Mouse (Mus musculus) bone marrow macrophage, adult 2 months (primary cell): ENCODE data around the gene Esyt1. TPM values are rescaled to one million over a fixed set of nuclear protein-coding genes. Genes with fewer than 3 reads are reported as not detected.

ENCODE experiments used
- H3K27ac ChIP-seq: 2 replicates; pipeline ENCODE4 v1.5.1; 2012; ENCODE audit warnings: low read depth, low read length; ENCODE audit not compliant: insufficient read depth
- H3K4me1 ChIP-seq: 2 replicates; pipeline ENCODE4 v1.6.1; 2012; ENCODE audit warnings: low read length; ENCODE audit not compliant: control insufficient read depth, insufficient read depth
- H3K4me3 ChIP-seq: 2 replicates; pipeline ENCODE4 v1.5.1; 2012; ENCODE audit warnings: mild to moderate bottlenecking, low read length, moderate library complexity; ENCODE audit not compliant: insufficient read depth
- CTCF ChIP-seq: IDR thresholded peaks from 2 replicates; pipeline ENCODE4 v1.5.1; 2012; ENCODE audit warnings: low read depth, mild to moderate bottlenecking, low read length, moderate library complexity
- POLR2A ChIP-seq: IDR thresholded peaks from 2 replicates; pipeline ENCODE4 v1.6.1; 2012; ENCODE audit warnings: mild to moderate bottlenecking, low read depth, low read length, borderline replicate concordance
- polyA plus RNA-seq: library from polyadenylated mRNA; stranded (reverse); fragments of >200 nt; gene quantifications from 2 replicates; pipeline ENCODE4 v1.2.4, GENCODE M21; 2012; ENCODE audit not compliant: missing spikeins, insufficient read depth, insufficient read length

Esyt1 gene
- polyA plus RNA-seq, 1 experiment: 197 TPM

DNA sequence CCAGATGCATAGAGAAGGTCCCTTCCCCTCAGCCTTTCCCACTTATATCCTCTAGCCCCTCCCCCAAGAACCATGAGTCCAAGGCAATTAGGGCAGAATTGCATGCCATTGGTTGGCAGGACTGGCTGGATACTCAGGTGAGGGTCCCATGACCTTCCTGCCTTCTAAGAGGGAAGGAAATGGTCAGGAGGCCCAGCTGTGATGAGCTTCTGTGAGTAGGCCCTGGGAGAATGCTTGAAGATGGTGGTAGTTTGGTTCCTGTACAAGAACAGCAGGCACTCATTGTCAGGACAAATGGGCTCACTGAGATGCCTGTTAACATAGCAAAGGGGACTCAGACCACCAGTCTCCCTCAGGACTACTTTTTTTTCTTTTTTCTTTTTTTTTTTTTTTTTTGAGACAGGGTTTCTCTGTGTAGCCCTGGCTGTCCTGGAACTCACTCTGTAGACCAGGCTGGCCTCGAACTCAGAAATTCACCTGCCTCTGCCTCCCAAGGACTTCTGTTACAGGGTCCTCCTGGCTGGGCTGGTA lies 12.7 kb upstream of the Esyt1 start:
- no peak overlapping the region for H3K27ac ChIP-seq
- H3K4me1 ChIP-seq: peaks cover 12% of the 10 kb centered on the region
- TF ChIP-seq CTCF: no peak
- no peak for TF ChIP-seq POLR2A
- H3K4me3 ChIP-seq: no peak overlapping the region

- H3K27ac ChIP-seq: peak overlapping the region; percentile 97
- H3K4me3 ChIP-seq: peak overlapping the region; percentile 35
- TF ChIP-seq CTCF (peak; percentile 67), POLR2A (no peak)
- H3K4me1 ChIP-seq: peaks cover 19% of the 10 kb centered on the region
Observed at GRCm38 (mm10) chr10:128536266-128536940, 10.7 kb upstream of the Esyt1 start.

DNA sequence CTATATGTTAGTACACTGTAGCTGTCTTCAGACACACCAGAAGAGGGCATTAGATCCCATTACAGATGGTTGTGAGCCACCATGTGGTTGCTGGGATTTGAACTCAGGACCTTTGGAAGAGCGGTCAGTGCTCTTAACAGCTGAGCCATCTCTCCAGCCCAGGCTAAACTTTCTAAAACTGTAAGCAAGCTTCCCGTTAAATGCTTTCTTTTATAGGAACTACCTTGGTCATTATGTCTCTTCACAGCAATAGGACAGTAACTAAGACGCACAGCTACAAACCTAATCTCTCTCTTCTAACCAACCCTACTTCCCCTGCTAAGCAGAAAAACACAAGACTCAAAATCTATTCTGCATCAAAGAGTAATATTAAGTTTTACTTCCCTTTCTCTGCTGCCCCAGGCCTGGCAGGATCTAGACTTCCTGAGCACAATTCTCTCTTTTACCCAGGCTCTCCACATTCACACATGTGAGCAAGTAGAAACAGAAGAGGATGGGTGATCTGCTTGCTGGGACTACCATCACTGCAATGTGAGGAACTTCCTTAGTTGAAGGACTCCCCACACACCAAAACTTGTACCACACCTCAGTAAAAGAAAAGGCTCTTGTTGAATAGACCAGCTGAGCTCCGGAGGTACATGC lies 10.1 kb upstream of the Esyt1 start:
- Histone ChIP-seq H3K4me3 (peak overlapping the region; percentile 31), H3K4me1 (peaks cover 24% of the 10 kb centered on the region), H3K27ac (peak overlapping the region; percentile 97)
- no peak for TF ChIP-seq CTCF
- TF ChIP-seq POLR2A: no peak

- Histone ChIP-seq H3K4me3 (no peak overlapping the region), H3K27ac (peak overlapping the region; percentile 97), H3K4me1 (peaks cover 24% of the 10 kb centered on the region)
- TF ChIP-seq CTCF: no peak
- TF ChIP-seq POLR2A: no peak
Observed at GRCm38 (mm10) chr10:128535206-128535605, 9.5 kb upstream of the Esyt1 start.

DNA sequence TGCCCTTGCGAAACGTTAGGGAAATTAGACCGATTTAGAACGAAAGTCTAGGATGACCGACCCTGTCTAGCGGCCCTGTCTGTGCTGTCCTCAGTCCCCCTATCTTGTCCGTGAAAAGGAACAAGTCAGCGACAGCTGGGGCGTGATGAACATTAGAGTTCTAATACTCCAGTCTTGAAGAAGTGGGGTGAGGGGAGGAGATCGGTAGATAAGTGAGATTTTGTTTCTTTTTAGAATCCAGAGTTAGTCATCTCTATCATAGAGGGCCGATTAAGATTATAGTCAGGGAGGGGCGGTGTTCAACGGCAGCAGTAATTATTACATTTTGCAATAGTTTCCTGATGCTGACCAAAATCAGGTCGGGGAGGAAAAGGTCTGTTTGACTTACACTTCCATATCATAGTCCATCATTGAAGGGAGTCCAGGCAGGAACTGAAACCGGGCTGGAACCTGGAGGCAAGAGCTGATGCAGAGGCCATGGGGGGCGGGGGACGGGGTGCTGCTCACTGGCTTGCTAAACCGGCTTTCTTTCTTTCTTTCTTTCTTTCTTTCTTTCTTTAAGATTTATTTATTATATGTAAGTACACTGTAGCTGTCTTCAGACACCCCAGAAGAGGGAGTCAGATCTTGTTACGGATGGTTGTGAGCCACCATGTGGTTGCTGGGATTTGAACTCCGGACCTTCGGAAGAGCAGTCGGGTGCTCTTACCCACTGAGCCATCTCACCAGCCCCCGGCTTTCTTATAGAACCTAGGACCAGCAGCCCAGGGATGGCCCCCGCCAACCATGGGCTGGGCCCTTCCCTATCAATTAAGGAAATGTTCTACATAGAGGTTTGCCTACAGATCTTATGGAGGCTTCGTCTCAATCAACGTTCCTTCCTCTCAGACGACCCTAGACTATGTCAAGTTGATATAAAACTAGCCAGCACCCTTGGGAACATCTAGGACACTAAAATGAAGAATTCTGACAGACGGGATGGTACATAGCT lies 990 bp upstream of the Esyt1 start:
- Histone ChIP-seq H3K27ac (peak overlapping the region; percentile 72), H3K4me1 (peaks cover 37% of the 10 kb centered on the region), H3K4me3 (peak overlapping the region; percentile 57)
- no peak for TF ChIP-seq CTCF
- TF ChIP-seq POLR2A: no peak

DNA sequence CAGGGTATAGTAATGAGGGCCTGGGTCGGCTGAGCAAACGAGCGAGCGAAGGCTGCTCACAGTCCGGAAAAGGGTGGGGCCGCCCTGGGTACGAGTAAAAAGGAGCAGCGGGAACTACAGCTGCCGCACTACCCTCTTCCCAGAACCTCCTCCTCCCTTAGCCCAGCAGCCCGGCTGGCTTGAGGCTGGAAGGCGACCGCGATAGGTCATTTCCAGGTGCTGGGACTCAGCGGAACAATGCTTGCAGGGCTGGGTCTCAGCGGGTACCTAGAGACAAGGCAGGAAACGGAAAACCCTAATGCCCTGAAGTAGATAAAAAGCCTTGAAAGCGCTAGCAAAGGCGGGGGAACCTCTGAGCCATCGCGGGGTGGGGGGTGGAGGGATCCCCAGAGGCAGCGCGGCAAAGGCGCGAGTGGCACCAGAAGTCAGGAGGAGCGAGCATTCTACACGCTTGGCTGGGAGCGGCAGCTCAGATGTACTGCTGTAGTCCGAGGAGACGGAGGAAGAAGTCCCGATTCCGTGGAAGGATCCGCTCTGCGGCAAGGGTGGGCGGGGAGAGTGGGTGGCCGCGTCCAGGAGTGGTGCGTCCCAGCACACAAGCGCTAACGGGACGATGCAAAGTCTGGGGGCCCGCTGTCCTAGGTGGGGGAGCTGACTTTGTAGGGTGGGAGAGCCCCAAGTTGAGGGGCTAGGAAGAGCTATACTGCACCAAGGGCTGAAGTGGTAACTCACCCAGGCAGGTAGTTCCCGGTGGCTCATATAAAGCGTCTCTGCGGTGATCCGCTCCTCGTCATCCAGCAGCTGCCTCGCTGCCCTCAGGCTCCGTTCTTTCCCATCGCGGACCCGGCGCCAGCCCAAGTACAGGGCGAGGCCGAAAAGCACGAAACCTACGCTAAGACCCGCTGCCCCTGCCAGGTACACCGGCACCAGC lies 674 bp downstream of the Esyt1 start:
- Histone ChIP-seq H3K4me3 (peak overlapping the region; percentile 83), H3K27ac (peak overlapping the region; percentile 53), H3K4me1 (peaks cover 32% of the 10 kb centered on the region)
- TF ChIP-seq POLR2A (0 out of 2 replicates have a peak, but pooled peaks have one; percentile 40), CTCF (no peak; the same call in 1 of the 2 replicates)

GRCm38 (mm10) chr10:128524111-128524731 lies 1.4 kb downstream of the Esyt1 start:
- peaks cover 24% of the 10 kb centered on the region for H3K4me1 ChIP-seq
- no peak overlapping the region for H3K27ac ChIP-seq
- TF ChIP-seq POLR2A: no peak
- no peak for TF ChIP-seq CTCF
- H3K4me3 ChIP-seq: peak overlapping the region; percentile 83

DNA sequence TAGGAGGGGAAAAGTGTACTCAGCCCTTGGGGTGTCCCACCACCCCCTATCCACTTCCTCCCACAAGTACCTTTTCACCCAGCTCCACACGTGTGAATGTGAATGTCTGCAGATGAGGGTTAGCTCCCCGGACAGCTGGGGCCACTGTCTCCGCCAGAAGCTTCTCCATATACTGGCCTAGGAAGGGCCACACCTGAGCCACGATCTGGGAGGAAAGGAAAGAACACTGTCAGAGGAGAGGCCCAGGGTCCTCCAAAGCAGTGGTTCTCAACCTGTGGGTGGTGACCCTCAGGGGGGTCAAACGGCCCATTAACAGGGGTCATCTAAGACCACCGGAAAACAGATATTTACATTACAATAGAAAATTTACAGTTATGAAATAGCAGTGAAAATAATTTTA lies 3.3 kb downstream of the Esyt1 start:
- no peak overlapping the region for H3K4me3 ChIP-seq
- TF ChIP-seq CTCF (no peak), POLR2A (no peak)
- H3K4me1 ChIP-seq: peaks cover 11% of the 10 kb centered on the region

GRCm38 (mm10) chr10:128520591-128520990 lies 5.1 kb downstream of the Esyt1 start:
- Histone ChIP-seq H3K4me3 (no peak overlapping the region), H3K27ac (no peak overlapping the region), H3K4me1 (peaks cover 10% of the 10 kb centered on the region)
- no peak for TF ChIP-seq CTCF
- TF ChIP-seq POLR2A: no peak

More for the DNA sequence above, 3.3 kb downstream of the Esyt1 start:
- H3K27ac ChIP-seq: no peak overlapping the region
